Mouse (Mus musculus) megakaryocyte-erythroid progenitor cell, adult 5 weeks (primary cell): ENCODE data around the gene D1Pas1. TPM values are rescaled to one million over a fixed set of nuclear protein-coding genes. Genes with fewer than 3 reads are reported as not detected.

Source experiments
- polyA plus RNA-seq: library from polyadenylated mRNA; stranded (reverse); fragments of >175 nt; gene quantifications from 2 replicates; pipeline ENCODE4 v1.2.3, GENCODE M21; 2012

Gene D1Pas1
- polyA plus RNA-seq = not detected in 2 replicates

DNA sequence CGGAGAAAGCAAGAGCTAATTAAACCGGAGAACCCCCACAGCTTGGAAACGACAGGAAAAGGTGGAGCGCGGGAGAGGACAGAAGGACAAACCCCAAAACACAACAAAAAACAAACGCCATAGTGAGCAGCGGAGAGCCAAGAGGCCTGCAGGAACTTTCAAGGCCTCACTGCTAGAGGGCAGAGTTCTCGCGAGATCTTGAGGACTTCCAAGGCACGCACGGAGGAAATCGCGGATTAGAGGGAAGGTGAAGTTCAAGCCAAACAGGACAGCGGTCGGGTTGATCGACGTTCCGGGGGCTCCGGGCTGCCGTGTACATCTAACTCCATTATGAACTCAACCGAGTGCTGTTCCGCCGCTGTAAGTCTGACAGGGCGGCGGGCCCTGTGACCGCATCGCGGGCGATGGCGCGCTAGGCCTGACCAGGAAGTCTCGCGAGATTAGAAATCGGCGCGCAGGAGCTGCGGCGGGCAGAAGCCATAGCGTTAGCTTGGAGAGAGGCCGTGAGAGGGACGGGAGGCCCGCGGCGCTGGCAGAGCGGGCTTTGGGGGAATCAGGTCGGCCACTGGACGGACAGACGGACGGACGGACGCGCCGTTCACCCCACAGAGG lies at the start of gene D1Pas1:
TSS of gene D1Pas1 (plus strand) at position 216 of the 612 bp plus-strand sequence.

Other genes starting within 250 kb of the D1Pas1 start
- gene Rrp15, start 218.1 kb upstream of the D1Pas1 start, polyA plus RNA-seq = 8.9 and 12.4 TPM in 2 replicates
- gene Spata17, start 248.0 kb downstream of the D1Pas1 start, polyA plus RNA-seq = 0.06 TPM in 1 of 2 replicates, not detected in the other
- 12.0 and 12.7 TPM in 2 replicates for gene Gpatch2, start 248.1 kb downstream of the D1Pas1 start, polyA plus RNA-seq